Mouse (Mus musculus) liver, adult 2 months (tissue): ENCODE data around the gene Sv2a.

ENCODE experiments used
- CTCF ChIP-seq: fragments of 200-500 bp; IDR thresholded peaks from 2 replicates; pipeline ENCODE4 v1.5.1; 2011; ENCODE audit warnings: low read depth, low read length, control low read depth
- POLR2A ChIP-seq: fragments of 200-500 bp; IDR thresholded peaks from 2 replicates; pipeline ENCODE4 v1.6.1; 2011; ENCODE audit warnings: low read length, control low read depth; ENCODE audit not compliant: insufficient read depth; ENCODE audit errors: extremely low read depth

DNA sequence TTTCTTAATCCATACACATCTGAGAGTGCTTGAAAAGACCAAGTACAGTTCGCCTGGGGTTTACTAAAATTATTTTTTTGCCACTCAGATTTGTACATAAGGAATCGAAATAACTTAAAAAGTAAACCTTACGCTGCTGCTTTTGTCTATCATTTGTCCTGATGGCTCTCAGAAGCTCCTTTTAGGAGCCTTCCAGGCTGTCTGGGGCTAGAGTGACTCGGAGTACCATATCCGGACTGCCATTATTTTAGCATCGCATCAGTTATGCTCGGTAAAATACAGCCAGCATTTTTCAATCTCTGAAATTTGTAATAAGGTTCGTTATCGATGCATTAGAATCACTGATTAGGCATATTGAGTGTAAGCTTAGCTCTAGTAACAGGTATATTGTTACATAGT lies 59.8 kb downstream of the Sv2a start:
- no peak for TF ChIP-seq CTCF
- no peak for TF ChIP-seq POLR2A
